Mouse (Mus musculus): ENCODE results near the gene Lipc.

Lipc gene

DNA sequence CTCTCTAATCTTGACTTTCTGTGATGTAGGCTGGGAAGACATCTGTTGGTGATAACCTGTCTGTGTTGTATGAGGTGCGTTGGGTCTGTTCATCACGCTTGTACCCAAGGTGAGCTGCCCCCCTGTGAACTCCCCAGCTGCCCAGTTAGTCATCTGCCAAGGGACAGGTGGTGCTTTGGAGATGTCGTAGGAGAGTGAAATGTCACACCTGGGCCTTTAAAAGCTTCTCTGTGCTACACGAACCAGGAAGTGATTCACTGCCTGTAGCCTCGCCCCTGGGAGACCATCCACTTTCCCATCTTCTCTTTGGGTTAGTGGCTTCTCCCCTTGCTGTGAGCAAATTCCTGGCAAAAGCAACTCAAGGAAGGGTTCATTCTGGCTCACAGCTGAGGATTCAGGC is 6.4 kb upstream of the Lipc start:
- no peak for DNase-seq (ENCODE audit: low read depth, low spot score)

DNA sequence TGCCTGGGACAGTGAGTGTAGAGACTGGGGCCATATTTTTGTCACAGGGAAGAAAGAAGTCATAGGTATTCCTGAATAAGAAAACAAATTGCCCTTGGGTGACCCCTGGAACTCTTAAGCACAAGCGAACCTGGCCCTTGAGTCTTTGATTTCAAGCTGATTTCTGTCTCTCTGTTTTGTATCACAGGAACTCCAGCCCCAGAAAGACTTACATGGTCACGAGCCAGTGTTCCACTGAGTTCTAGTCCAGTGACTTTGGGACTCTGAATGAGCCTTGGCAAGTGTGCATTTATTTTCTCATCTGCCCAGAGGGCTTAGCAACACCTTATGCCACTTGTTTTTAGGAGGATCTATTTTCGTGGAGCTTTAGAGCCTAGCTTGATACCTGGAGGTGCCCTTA is 5.7 kb upstream of the Lipc start:
- no peak for DNase-seq (ENCODE audit: low read depth, low spot score)

DNA sequence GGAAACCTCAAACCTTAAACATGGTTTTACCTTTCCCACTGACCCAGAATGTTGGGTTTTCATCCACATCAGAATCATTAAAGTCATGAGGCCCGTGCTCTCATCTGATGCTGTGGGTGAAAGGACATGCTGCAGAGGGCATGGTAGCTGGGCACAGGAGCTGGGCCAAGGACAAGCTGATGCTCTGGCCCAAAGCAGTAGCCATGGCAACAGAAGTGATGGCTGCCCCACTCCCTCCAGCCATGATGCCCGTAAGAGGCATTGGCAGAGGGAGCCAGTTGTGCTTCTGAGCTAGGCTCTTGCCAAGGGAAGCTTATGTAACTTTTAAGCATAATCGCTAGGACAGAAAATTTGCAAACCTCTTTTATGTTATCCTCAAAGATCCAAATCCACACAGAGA is 2.2 kb upstream of the Lipc start:
- DNase-seq (ENCODE audit: low read depth, low spot score), result no peak

DNA sequence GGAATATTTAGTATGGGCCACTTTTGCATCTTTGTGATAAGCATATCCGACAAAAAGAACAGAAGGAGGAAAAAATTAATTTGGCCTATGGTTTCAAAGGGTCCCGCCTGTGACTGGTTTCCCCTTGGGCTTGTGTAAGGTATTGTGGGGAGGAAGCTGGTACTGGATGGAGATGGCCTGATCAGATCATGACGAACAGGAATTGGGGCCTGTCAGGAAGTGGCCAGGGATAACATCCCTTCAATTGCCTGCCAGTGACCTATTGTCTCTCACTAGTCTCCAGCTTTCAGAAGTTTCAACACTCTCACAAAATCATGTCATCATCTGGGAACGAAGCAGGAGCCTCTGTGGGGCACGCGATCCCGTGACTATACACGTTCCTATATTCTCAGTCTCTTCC is 2.7 kb downstream of the Lipc start:
- DNase-seq (ENCODE audit: low read depth, low spot score), result no peak

DNA sequence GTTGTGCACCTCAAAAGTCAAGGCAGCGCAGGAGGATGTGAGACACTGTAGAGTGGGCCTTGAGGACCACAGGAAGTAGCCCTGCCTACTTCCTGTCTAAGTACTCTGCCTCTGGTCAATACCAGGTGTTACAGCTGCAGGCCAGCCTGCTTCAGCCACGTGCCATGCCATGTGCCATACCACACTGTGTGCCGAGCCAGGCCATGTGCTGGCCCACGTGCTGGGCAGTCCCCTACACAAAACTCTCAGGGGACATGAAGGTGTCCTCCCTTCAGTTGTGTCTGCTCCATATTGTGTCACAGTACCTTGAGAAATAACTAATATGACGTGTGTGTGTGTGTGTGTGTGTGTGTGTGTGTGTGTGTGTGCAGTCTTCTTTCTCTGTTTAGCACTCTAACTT is 4.7 kb downstream of the Lipc start:
- DNase-seq (ENCODE audit: low read depth, low spot score), result no peak

DNA sequence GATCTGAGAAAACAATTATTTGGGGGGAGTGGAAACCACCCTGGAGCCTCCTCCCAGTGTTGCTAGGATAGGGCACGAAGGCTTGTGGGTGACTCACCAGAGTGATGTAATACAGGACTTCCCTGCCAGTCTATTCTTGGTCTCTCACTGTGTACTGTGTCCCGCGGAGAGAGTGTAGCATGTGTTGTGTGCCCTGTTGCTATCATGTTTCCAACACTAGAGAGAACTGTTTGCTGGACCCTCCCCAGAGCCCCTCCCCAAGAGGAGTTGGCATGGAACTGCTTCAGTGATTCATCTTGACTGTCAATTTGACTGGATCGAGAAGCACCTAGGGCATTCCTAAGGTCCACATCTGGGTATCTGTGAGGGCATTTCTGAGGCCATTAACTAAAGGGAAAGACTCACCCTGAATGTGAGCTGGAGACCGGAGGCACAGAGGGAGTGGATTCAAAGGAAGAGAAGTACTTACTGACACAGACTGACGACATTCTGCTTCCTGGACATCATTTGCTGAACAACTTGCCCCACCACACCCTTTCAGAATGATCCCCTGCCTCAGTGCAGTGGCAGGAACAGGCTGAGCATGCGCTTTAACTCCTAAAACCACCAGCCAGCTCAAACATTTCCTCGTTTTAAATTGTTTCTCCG is 9.2 kb downstream of the Lipc start:
- no peak for DNase-seq (ENCODE audit: low read depth, low spot score)

DNA sequence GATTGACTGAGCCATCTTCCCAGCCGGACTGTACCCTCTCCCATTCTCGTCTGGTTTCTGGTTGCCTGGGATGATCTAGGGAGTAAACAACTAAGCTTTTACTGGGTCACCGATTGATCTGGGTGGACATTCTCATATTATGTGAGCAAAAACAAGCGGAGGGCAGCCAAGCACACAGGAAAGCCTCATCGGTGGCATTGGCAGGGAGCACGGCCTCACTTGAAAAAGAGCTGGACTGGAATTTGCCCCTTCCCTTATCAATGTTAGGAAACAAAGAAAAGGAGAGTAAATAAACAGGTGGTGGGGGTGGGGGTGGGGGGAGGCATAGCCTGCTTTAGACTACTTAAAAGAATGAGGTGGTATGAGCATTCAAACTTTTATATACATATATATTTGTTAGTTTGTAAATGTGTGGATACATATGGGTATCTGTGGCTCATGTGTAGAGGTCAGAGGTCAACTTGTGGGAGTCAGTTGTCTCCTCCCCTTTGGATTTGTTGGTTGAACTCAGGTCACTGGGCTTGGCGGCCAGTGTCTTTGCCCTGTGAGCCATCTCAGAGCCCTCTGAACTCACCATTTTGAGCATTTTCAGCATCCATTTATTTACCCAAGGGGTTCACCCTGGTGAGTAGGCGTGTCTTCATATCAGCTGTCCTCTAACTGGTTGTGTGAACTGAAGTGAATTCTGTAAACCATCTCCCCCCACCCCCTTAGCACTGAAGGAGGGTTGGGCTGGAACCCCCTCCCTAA is 12.1 kb downstream of the Lipc start:
- no peak for DNase-seq (ENCODE audit: low read depth, low spot score)

DNA sequence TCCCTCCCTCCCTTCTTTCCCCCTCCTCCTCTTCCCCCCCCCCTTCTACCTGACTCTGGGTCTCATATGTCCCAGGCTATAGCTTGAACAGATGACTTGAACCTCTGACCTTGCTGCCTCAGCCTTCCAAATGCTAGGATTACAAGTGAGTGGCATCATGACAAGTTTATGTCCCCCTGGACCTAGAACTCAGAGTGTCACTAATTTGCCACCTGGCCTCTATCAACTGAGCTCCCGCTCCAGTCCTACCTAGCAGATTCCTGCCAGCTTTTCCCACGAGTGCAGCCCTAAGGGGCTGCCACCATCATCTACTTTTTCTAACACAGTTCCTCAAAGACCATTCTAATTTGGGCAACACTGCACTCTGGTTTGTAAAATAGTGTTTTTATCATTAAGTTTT is 13.2 kb downstream of the Lipc start:
- no peak for DNase-seq (ENCODE audit: low read depth, low spot score)

DNA sequence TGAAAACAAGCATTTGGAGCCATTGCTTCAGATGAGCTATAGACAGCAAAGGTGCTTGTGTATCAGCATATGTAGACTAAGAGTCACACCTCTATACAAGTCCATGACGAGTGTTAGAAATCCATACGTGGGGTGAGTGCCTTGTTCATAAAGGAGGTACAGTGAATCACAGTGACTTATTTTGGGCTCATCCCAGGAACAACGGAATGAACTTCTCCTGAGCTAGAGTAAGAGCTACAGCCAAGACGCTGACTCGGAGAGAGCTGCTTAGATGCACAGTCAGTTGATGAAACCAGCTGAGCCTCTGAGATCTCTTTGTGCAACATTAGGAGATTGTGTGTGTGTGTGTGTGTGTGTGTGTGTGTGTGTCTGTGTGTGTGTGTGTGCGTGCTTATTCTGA is 13.9 kb downstream of the Lipc start:
- DNase-seq (ENCODE audit: low read depth, low spot score), result no peak

DNA sequence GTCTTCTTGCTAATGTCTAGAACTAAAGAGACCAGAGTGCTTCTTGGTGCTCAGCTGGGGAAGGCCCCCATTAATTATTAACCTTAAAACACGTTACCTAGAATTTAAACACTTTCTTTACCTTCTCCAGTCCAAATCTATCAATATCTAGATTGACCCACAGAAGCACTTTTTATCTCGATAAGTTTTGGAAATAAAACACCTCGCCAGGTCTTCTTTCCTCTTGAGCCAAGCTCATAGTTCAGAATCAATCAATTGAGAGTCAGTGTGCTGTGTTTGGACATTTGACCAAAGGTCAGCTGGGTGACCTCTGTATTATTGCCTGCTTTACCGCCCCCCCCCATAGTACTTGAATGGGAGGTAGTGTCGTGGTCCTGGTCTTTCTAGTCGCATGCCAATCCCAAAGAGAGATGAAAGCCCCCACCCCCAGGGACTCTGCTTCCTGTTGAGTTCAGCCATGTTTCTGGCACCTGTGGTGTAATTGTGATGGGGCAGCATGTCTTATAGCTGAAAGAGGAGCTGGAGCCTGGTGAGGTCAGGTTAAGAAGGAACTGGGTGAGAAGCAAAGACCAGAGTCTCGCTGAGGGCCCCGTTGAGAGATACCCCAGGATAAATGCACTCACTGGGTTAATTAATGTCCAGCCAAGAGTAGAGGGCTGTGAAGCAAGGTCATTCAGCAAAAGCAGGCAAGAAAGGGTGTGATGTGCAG is 17.3 kb downstream of the Lipc start:
- DNase-seq (ENCODE audit: low read depth, low spot score), result no peak

DNA sequence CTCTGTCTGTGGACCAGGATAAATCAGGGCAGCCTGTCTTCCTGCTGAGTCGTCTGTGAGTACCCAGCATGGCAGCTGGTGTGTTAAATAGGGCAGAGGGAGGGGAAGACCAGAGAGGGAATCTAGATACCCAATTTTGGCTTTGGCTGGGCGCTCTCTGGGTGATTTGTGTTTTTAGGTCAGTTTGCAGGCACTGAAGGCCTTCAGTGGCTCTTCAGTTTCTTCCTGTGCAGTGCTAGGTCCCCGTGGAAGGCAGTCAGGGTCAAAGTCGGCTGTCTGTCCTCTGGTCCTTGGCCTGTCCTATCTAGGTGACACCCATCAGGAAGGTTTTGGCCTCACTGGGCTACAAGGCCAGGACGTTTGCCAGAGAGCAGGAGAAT is 21.4 kb downstream of the Lipc start:
- no peak for DNase-seq (ENCODE audit: low read depth, low spot score)

DNA sequence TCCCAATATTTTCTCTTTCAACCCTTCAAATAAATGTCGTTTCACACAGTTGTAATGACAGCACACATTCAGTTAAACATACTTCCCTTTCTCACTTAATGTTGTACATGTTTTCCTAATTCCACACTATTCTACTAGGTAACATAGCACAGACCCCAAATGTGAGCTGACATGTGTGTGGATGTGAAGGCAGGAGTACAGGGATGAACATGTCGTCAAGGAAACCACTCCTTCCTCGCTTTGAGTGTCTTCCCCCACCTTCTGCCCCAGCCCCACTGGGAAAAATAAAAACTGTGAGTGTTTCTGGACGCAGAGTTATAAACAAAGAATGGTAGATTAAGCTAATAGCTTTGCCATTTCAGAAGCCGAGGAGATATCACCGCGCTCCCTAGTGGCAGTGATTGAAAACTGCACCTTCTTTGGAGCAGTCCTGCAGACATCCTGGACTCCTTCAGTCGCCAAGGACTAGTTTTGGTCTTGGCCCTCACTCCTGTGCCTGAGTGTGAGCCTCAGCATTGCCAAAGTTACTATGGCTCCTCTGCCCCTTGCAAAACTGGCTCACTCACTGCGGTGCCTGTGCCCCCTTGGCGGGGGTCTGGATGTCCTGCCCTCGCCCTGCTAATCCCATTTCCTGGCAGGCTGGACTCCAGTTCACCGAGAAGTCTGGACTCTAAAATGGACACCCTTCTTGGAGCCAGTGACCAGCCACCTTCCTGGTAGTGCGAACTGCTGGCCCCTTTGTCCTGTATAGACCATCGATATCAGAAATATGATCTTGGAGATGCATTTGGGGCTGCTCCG is 22.0 kb downstream of the Lipc start:
- DNase-seq (ENCODE audit: low read depth, low spot score), result no peak

DNA sequence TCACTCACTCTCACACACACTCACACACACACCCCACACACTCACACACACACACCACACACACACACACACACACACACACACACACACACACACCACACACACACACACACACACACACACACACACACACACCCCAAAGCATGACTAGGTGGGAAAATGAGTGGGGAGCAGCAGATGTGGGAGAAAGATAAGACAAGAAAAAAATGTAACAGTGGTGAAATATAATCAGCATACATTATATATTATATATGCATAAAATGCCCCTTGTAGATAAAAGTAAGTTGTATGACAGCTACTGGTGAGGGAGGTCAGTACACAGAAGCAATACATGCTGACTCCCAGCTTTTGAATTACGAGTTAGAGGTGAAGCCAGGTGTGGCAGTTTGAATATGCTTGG is 23.6 kb downstream of the Lipc start:
- no peak for DNase-seq (ENCODE audit: low read depth, low spot score)

DNA sequence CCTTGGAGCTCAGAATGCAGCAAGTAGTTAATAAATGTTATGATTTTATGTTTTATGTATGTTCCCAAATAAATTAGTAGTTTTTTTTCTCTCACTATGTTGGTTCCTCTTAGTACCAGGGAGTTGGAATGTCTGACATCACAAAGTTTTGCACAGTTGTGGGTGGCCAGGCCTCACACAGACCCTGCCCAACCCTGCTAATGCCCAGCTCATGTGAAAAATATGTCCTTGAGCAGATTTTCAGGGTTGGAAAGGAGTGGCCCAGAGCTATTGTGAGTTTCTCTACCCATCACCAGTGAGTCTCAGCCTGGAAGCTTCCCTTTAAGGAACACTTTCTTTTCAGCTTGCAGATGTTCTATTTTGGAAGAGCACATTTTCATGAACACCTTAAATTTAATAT is 24.3 kb downstream of the Lipc start:
- DNase-seq (ENCODE audit: low read depth, low spot score), result no peak

DNA sequence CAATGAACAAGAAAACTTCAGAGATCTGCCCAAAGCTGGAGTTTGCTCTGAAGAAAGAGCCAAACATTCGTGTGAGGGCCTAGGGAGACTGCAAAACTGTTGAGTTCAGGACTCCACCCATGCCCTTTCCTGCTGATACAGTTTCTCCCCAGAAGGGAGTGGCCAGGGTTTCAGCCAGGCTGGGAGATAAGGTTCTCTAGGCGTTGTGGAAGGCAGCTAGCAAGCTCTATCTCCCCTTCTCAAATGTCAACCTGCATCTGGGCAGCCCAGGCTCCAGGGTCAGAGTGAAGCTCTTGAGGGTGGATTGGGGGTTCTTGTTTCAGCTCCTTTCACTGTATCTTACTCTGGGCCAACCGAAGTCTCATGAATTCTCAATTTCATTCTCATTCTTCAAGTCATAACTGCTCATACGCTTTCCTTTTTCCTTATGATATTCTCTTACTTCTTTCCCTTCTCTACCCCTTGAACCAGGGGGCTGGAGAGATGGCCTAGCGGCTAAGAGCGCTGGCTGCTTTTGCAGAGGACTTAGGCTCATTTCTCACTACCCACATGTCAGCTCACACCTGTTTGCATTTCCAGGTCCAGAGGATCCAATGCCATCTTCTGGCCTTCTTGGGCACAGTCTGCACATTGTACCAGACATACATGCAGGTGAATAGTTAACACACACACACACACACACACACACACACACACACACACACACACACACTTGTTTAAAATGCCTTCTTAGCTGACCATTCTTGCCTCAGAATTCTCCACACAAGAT is 25.0 kb downstream of the Lipc start:
- DNase-seq (ENCODE audit: low read depth, low spot score), result no peak

DNA sequence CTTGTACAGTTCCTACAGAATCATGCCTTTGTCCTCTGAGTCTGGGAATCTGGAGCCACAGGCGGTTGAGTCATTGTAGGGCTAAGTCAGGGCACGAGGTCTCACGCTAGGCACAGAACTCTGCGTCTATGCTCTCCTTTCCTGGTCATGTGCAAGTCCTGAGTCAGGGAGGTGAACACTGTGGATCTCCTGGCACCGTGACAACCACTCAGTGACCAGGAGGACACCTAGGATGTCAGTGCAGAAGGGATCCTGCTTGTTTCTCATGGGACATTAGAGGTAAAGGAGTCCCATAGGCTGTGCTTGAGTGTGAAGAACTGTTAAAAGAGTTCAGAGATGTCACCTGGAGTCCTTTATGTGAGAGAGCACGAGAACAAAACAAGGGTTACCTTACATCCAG is 26.8 kb downstream of the Lipc start:
- DNase-seq (ENCODE audit: low read depth, low spot score), result no peak

DNA sequence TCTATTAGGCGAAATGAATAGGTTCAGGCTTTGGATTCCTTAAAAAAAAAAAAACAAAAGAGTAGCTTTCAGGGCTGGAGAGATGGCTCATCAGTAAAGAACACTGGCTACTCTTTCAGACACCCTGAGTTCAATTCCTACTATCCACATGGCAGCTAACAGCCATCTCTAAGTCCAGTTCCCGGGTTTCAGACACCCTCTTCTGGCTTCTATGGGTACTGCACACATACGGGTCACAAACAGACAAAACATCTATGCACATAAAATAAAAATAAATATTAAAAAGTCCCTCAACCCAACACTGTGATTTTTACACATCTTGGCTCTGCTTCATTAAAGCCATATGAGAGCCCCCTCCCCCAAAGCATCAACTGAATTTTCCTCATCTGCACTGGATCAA is 27.3 kb downstream of the Lipc start:
- DNase-seq (ENCODE audit: low read depth, low spot score), result no peak

DNA sequence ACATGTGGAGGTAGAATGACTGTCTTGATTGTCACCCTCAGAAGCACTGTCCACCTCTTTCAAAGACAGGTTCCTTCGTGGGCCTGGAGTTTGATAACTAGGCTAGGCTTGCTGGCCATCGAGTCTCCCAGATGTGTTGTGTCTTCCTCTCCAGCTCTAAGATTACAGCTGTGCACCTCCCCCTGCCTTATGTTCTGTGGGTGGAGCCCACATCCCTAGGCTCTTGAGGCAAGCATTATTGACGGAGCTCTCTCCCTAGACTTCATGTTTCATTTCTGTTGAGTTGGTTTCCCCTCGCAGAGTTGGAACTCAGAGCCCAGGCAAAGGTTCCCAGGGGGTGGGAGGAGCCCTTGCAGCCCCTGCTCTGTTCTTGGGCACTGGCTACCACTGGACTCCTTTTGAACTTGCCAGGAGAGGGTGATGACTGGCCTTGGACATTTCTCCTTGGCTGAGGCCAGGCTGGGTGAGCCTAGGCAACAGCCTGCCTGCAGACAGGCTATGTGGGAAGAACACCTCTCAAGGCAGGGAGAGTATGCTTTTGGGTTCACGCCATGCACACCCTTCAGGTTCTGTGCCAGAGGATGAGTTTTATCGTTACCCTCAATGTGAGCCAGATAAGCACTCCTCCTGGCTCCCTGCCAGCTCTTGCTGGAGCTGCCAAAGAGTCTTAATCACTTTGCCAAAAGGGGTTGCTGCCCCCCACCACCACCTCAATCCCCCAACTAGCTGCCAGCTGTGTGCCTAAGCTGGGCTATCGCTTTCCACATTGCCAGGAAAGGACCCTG is 30.1 kb downstream of the Lipc start:
- DNase-seq (ENCODE audit: low read depth, low spot score), result no peak

DNA sequence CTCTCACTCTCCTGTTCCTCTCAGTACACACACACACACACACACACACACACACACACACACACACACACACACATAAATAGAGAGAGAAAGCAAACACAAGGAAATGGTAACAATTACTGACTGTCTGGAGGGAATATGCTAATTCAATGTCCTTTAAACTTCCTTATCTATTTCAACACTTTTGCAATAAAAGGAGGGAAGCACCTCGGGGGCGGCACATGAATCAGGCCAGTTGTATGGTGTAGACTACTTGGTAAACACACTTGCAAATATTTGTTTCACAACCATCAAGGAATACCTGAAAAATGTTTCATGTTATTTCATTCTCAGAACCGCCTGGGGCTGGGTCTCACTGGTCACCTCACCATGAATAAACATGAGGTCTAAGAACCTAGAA is 30.9 kb downstream of the Lipc start:
- no peak for DNase-seq (ENCODE audit: low read depth, low spot score)

DNA sequence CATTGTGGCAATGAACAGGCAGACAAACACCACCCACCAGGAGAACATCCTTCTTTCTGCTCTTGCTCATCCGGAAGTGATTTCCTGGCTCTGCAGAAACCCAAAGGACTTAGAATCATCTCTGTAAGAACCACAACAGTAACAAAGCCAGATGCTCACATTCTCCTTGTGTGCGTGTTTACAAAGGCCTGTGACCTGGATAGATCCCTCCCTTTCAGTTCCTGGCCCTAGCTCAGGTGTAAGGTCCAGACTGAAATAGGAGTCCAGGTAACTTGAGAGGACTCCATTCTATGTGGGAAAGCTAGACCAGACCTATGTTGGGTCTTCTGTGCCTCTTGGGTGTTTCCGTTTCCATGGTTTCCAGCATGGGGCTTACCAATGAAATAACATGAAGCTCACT is 32.8 kb downstream of the Lipc start:
- DNase-seq (ENCODE audit: low read depth, low spot score), result no peak

DNA sequence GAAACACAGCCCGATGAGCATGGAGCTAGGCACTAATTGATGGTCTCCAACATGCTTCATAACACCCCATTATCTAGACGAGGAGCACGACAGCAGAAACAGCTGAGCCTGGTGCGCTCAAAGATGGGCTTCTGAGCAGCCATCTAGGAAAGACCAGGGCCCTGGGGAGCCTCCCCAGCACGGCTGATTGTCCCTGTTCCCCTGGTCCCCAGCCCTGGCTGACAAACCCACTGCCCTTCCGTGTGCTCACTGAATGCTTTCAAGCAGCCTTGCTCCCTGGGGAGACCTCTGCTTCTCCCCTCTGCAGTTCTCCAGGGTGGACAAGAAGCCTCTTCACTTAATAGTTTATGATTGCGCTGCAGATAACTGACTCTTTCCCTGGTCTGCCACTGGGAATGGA is 35.5 kb downstream of the Lipc start:
- DNase-seq (ENCODE audit: low read depth, low spot score), result no peak
